Mouse (Mus musculus) C2C12 (cell line): ENCODE measurements at regions not wholly inside any gene's neighbourhood (a gene's known extent, or its start where the extent isn't known, plus 50 kb on each side); places are given as distances from the start of the nearest gene placed in this dataset.

ENCODE experiments used
- H3K27me3 ChIP-seq: one replicate; pipeline ENCODE4 v1.6.1; 2011; ENCODE audit not compliant: control insufficient read depth, insufficient read depth, insufficient read length
- H3K36me3 ChIP-seq: one replicate; pipeline ENCODE4 v1.6.1; 2011; ENCODE audit not compliant: control insufficient read depth, insufficient read depth
- H3K4me3 ChIP-seq: one replicate; pipeline ENCODE4 v1.5.1; 2011; ENCODE audit warnings: mild to moderate bottlenecking, control low read depth; ENCODE audit not compliant: poor library complexity, insufficient read depth, severe bottlenecking
- H3K79me2 ChIP-seq: one replicate; pipeline ENCODE4 v1.6.1; 2011; ENCODE audit not compliant: control insufficient read depth, insufficient read depth
- H3K79me3 ChIP-seq: one replicate; pipeline ENCODE4 v1.6.1; 2011; ENCODE audit warnings: low read depth, control low read depth
- H3ac ChIP-seq: one replicate; pipeline ENCODE3; 2011; ENCODE audit warnings: low read depth; ENCODE audit not compliant: control insufficient read depth, insufficient read length
- CEBPB ChIP-seq: IDR thresholded peaks from one replicate; pipeline ENCODE4 v1.6.1; 2011; ENCODE audit warnings: low read depth, mild to moderate bottlenecking, control low read depth, moderate library complexity
- CTCF ChIP-seq: IDR thresholded peaks from one replicate; pipeline ENCODE4 v1.5.1; 2011; ENCODE audit not compliant: control insufficient read depth, insufficient read depth, insufficient read length
- FOSL1 ChIP-seq: IDR thresholded peaks from one replicate; pipeline ENCODE4 v1.8.0; 2011; ENCODE audit warnings: mild to moderate bottlenecking, low read length; ENCODE audit not compliant: poor library complexity, insufficient read depth, severe bottlenecking
- MAX ChIP-seq: IDR thresholded peaks from one replicate; pipeline ENCODE4 v1.6.1; 2011; ENCODE audit warnings: mild to moderate bottlenecking, control low read depth
- MYOD1 ChIP-seq: IDR thresholded peaks from one replicate; pipeline ENCODE4 v1.6.1; 2011; ENCODE audit warnings: low read depth; ENCODE audit not compliant: control insufficient read depth, insufficient read length
- MYOG ChIP-seq: IDR thresholded peaks from one replicate; pipeline ENCODE4 v1.6.1; 2011; ENCODE audit not compliant: control insufficient read depth, insufficient read length; ENCODE audit errors: extremely low read depth
- USF1 ChIP-seq: IDR thresholded peaks from one replicate; pipeline ENCODE4 v1.6.1; 2011; ENCODE audit warnings: low read depth, mild to moderate bottlenecking, control low read depth, moderate library complexity

GRCm38 (mm10) chr17:83920894-83921293 is 73.1 kb upstream of the Haao start:
- H3K79me2 ChIP-seq = no peaks in the 10 kb centered on the region

GRCm38 (mm10) chr17:83920225-83920624 is 72.5 kb upstream of the Haao start:
- H3K36me3 ChIP-seq = no peaks in the 10 kb centered on the region
- no peaks in the 10 kb centered on the region for H3K79me3 ChIP-seq
- TF ChIP-seq MYOG (no peak), MYOD1 (no peak), MAX (no peak), USF1 (no peak), CEBPB (no peak), CTCF (no peak), FOSL1 (no peak)
- no peaks in the 10 kb centered on the region for H3K27me3 ChIP-seq
- no peak overlapping the region for H3ac ChIP-seq
- no peaks in the 10 kb centered on the region for H3K79me2 ChIP-seq
- H3K4me3 ChIP-seq = no peak overlapping the region

More at GRCm38 (mm10) chr17:83920894-83921293, 73.1 kb upstream of the Haao start:
- TF ChIP-seq USF1 (no peak), MAX (no peak), CEBPB (no peak), MYOD1 (no peak), CTCF (no peak), FOSL1 (no peak), MYOG (no peak)
- Histone ChIP-seq H3K36me3 (no peaks in the 10 kb centered on the region), H3K4me3 (no peak overlapping the region), H3K27me3 (no peaks in the 10 kb centered on the region), H3K79me3 (no peaks in the 10 kb centered on the region), H3ac (no peak overlapping the region)

GRCm38 (mm10) chr17:83918413-83919139 is 70.8 kb upstream of the Haao start:
- no peaks in the 10 kb centered on the region for H3K79me2 ChIP-seq
- no peak for TF ChIP-seq FOSL1
- TF ChIP-seq MYOD1 = no peak
- TF ChIP-seq MAX = no peak
- TF ChIP-seq CEBPB = no peak
- no peak for TF ChIP-seq MYOG
- TF ChIP-seq USF1 = no peak
- no peak for TF ChIP-seq CTCF
- H3K27me3 ChIP-seq = no peaks in the 10 kb centered on the region
- no peak overlapping the region for H3K4me3 ChIP-seq
- no peaks in the 10 kb centered on the region for H3K79me3 ChIP-seq
- H3K36me3 ChIP-seq = no peaks in the 10 kb centered on the region
- no peak overlapping the region for H3ac ChIP-seq

- no peaks in the 10 kb centered on the region for H3K79me2 ChIP-seq
- TF ChIP-seq MYOD1 (no peak), MAX (no peak), FOSL1 (no peak), CTCF (no peak), CEBPB (no peak), MYOG (no peak)
- no peaks in the 10 kb centered on the region for H3K79me3 ChIP-seq
- no peak overlapping the region for H3K4me3 ChIP-seq
- H3K27me3 ChIP-seq = no peaks in the 10 kb centered on the region
- no peaks in the 10 kb centered on the region for H3K36me3 ChIP-seq
- H3ac ChIP-seq = no peak overlapping the region
Observed at GRCm38 (mm10) chr17:83917781-83918180, 70.0 kb upstream of the Haao start.

- H3K27me3 ChIP-seq = no peaks in the 10 kb centered on the region
Observed at GRCm38 (mm10) chr17:83916684-83917166, 69.0 kb upstream of the Haao start.

GRCm38 (mm10) chr17:83915034-83915433 is 67.3 kb upstream of the Haao start:
- Histone ChIP-seq H3K79me3 (no peaks in the 10 kb centered on the region), H3K27me3 (no peaks in the 10 kb centered on the region), H3K4me3 (no peak overlapping the region), H3K79me2 (no peaks in the 10 kb centered on the region), H3K36me3 (no peaks in the 10 kb centered on the region), H3ac (no peak overlapping the region)
- no peak for TF ChIP-seq MAX
- no peak for TF ChIP-seq CTCF
- no peak for TF ChIP-seq CEBPB
- TF ChIP-seq FOSL1 = no peak
- no peak for TF ChIP-seq USF1
- TF ChIP-seq MYOG = no peak
- no peak for TF ChIP-seq MYOD1

More at GRCm38 (mm10) chr17:83916684-83917166, 69.0 kb upstream of the Haao start:
- no peak overlapping the region for H3K4me3 ChIP-seq
- no peak overlapping the region for H3ac ChIP-seq
- H3K79me2 ChIP-seq = no peaks in the 10 kb centered on the region
- no peaks in the 10 kb centered on the region for H3K79me3 ChIP-seq
- TF ChIP-seq CEBPB (no peak), MYOG (no peak), MYOD1 (no peak), USF1 (no peak), FOSL1 (no peak), CTCF (no peak), MAX (no peak)
- no peaks in the 10 kb centered on the region for H3K36me3 ChIP-seq
